In genomic region chr9:4061037-4061436, GRCm38 (mm10) we compare ENCODE assay signal across 27 mouse cellular contexts.
DNase-seq lines count a peak whose midpoint lies in the region; ATAC-seq and TF ChIP-seq lines count a peak whose summit lies in the region.
"Had no signal": no experiment of that assay in that cellular context is flagged by ENCODE, and none has a peak within 500 bp of the region (broad histone marks: within the 10 kb centered on the region; RNA-seq: fewer than 3 reads in every experiment).

No protein-coding gene starts in this region.

- H3K36me3 ChIP-seq in kidney, embryonic 16.5 days (ENCODE audit: insufficient read depth, low read length), result no peaks in the 10 kb centered on the region
- H3K36me3 ChIP-seq in forebrain, embryonic 15.5 days, result no peaks in the 10 kb centered on the region
- H3K36me3 ChIP-seq: embryonic facial prominence, embryonic 13.5 days; forebrain, embryonic 10.5 days; heart, embryonic 12.5 days; liver, embryonic 12.5 days had no signal

- no peak overlapping the region for H3K4me2 ChIP-seq in kidney, embryonic 16.5 days (replicated peaks; ENCODE audit: low read depth, low read length)
- no peak overlapping the region for H3K4me2 ChIP-seq in forebrain, embryonic 15.5 days (replicated peaks)
- H3K4me2 ChIP-seq: embryonic facial prominence, embryonic 13.5 days; heart, embryonic 12.5 days; hindbrain, embryonic 14.5 days; liver, embryonic 12.5 days; midbrain, embryonic 11.5 days had no signal

- no peak for TF ChIP-seq CTCF in cerebellum, adult 2 months (IDR thresholded peaks at IDR 0.05; ENCODE audit: borderline replicate concordance, insufficient read depth, low read depth, low read length)

- DNase-seq in left cerebral cortex, adult 11 months (ENCODE audit: low spot score), result peak; percentile 21
- no peak for DNase-seq in left cerebral cortex, postnatal 4 days
- DNase-seq in frontal cortex, postnatal 36 days (ENCODE audit: low spot score in 2 of 2), result peak; percentile 19 to 53
- DNase-seq in left cerebral cortex, postnatal 36 days (ENCODE audit: low spot score in 2 of 2), result peak; percentile 5
- DNase-seq in cerebellum, adult 2 months, result no peak
- DNase-seq: adrenal gland, postnatal 14 days; cerebellum, adult 11-12 months; cerebellum, postnatal 10 days; heart, adult 2 months; heart, postnatal 4 days; kidney, postnatal 25 days; liver, postnatal 0 days; lung, postnatal 36 days; thymus, postnatal 25 days had no signal

- TF ChIP-seq POLR2A in cerebellum, adult 2 months (IDR thresholded peaks at IDR 0.05; ENCODE audit: borderline replicate concordance, insufficient read depth, low read length), result no peak

- no peak for ATAC-seq in kidney, embryonic 16.5 days (ENCODE audit: low FRiP score, low TSS enrichment)
- no peak for ATAC-seq in forebrain, embryonic 15.5 days (replicated peaks)
- ATAC-seq: forebrain, embryonic 16.5 days; intestine, postnatal 0 days; liver, embryonic 12.5 days; liver, postnatal 0 days; midbrain, embryonic 16.5 days; Patski had no signal

- no peak overlapping the region for H3K9ac ChIP-seq in kidney, embryonic 16.5 days (replicated peaks; ENCODE audit: low read length)
- no peak overlapping the region for H3K9ac ChIP-seq in forebrain, embryonic 15.5 days (replicated peaks)
- H3K9ac ChIP-seq: embryonic facial prominence, embryonic 13.5 days; heart, embryonic 12.5 days; hindbrain, embryonic 14.5 days; liver, embryonic 12.5 days; liver, postnatal 0 days had no signal

- H3K27ac ChIP-seq in kidney, embryonic 16.5 days (ENCODE audit: low read length), result no peak overlapping the region
- H3K27ac ChIP-seq in forebrain, embryonic 15.5 days (replicated peaks), result no peak overlapping the region
- no peak overlapping the region for H3K27ac ChIP-seq in cerebellum, adult 2 months (ENCODE audit: insufficient read depth, low read length)
- H3K27ac ChIP-seq: embryonic facial prominence, embryonic 13.5 days; forebrain, embryonic 10.5 days; heart, adult 2 months; hindbrain, embryonic 14.5 days; layer of hippocampus, adult 2 months; liver, embryonic 12.5 days had no signal

- intact Hi-C loops in left cerebral cortex, postnatal 4 days (cut with DNase I), result no loop called here
- intact Hi-C loops in left cerebral cortex, postnatal 36 days (cut with DNase I), result no loop called here

- H3K4me1 ChIP-seq in kidney, embryonic 16.5 days (ENCODE audit: insufficient read depth, low read length), result no peaks in the 10 kb centered on the region
- no peaks in the 10 kb centered on the region for H3K4me1 ChIP-seq in forebrain, embryonic 15.5 days
- no peaks in the 10 kb centered on the region for H3K4me1 ChIP-seq in cerebellum, adult 2 months (ENCODE audit: control insufficient read depth, insufficient read depth, low read length)
- H3K4me1 ChIP-seq: embryonic facial prominence, embryonic 13.5 days; forebrain, embryonic 10.5 days; heart, embryonic 12.5 days; liver, embryonic 12.5 days had no signal

- no peak overlapping the region for H3K4me3 ChIP-seq in kidney, embryonic 16.5 days (ENCODE audit: low read length)
- no peak overlapping the region for H3K4me3 ChIP-seq in forebrain, embryonic 15.5 days
- H3K4me3 ChIP-seq in cerebellum, adult 2 months (replicated peaks; ENCODE audit: insufficient read depth, low read depth, low read length), result no peak overlapping the region
- H3K4me3 ChIP-seq: embryonic facial prominence, embryonic 13.5 days; forebrain, embryonic 10.5 days; heart, adult 2 months; heart, embryonic 12.5 days; layer of hippocampus, adult 2 months; liver, embryonic 12.5 days had no signal

- no peaks in the 10 kb centered on the region for H3K27me3 ChIP-seq in kidney, embryonic 16.5 days (ENCODE audit: insufficient read depth, low read length)
- no peaks in the 10 kb centered on the region for H3K27me3 ChIP-seq in forebrain, embryonic 15.5 days
- H3K27me3 ChIP-seq in cerebellum, adult 2 months (ENCODE audit: control insufficient read depth, insufficient read depth, low read length), result no peaks in the 10 kb centered on the region
- H3K27me3 ChIP-seq: embryonic facial prominence, embryonic 13.5 days; heart, embryonic 12.5 days; liver, embryonic 12.5 days; Patski had no signal

- no peaks in the 10 kb centered on the region for H3K9me3 ChIP-seq in kidney, embryonic 16.5 days (ENCODE audit: low read length)
- H3K9me3 ChIP-seq in forebrain, embryonic 15.5 days, result no peaks in the 10 kb centered on the region
- H3K9me3 ChIP-seq: embryonic facial prominence, embryonic 13.5 days; forebrain, embryonic 10.5 days; heart, embryonic 12.5 days had no signal

Comparison
In these comparisons a context has a peak if more than half of its experiments do, and no peak if none do; other contexts are left out.
1. DNase-seq: peak in left cerebral cortex, adult 11 months (single experiment), frontal cortex, postnatal 36 days (2 of 2) and left cerebral cortex, postnatal 36 days (2 of 2); none in left cerebral cortex, postnatal 4 days (single experiment) and cerebellum, adult 2 months (0 of 2).